In genomic region chr9:13574913-13575312, GRCm38 (mm10) we compare ENCODE assay signal across 10 mouse cellular contexts.
DNase-seq lines count a peak whose midpoint lies in the region; ATAC-seq and TF ChIP-seq lines count a peak whose summit lies in the region.
"Had no signal": no experiment of that assay in that cellular context is flagged by ENCODE, and none has a peak within 500 bp of the region (broad histone marks: within the 10 kb centered on the region; RNA-seq: fewer than 3 reads in every experiment).

No protein-coding gene starts in this region.

- H3K4me1 ChIP-seq in intestine, postnatal 0 days (replicated peaks; ENCODE audit: control insufficient read depth, insufficient read depth, low read length), result no peaks in the 10 kb centered on the region
- no peaks in the 10 kb centered on the region for H3K4me1 ChIP-seq in intestine, embryonic 16.5 days (ENCODE audit: control insufficient read depth, insufficient read depth, low read length)
- H3K4me1 ChIP-seq in heart, adult 2 months (ENCODE audit: control insufficient read depth, insufficient read depth, low read length), result peaks cover 11% of the 10 kb centered on the region

- no peaks in the 10 kb centered on the region for H3K79me2 ChIP-seq in heart, adult 2 months (replicated peaks; ENCODE audit: control insufficient read depth, insufficient read depth, low read length)
- H3K79me2 ChIP-seq in macrophage (ENCODE audit: inconsistent target), result no peaks in the 10 kb centered on the region

- 0 out of 2 replicates have a peak, but pooled peaks have one; percentile 12 for TF ChIP-seq CTCF in intestine, postnatal 0 days (IDR thresholded peaks at IDR 0.05; ENCODE audit: low read depth)
- peak; percentile 41 for TF ChIP-seq CTCF in heart, adult 2 months (IDR thresholded peaks at IDR 0.05)

- no peak overlapping the region for H3K4me2 ChIP-seq in intestine, postnatal 0 days (replicated peaks; ENCODE audit: low read depth)
- no peak overlapping the region for H3K4me2 ChIP-seq in intestine, embryonic 16.5 days (ENCODE audit: low read depth, low read length)
- H3K4me2 ChIP-seq: forebrain, embryonic 13.5 days; liver, embryonic 13.5 days had no signal

- TF ChIP-seq POLR2A in heart, adult 2 months (IDR thresholded peaks at IDR 0.05; ENCODE audit: insufficient read depth, low read depth, low read length), result no peak

- no peak overlapping the region for H3K27ac ChIP-seq in intestine, postnatal 0 days (ENCODE audit: low read depth, low read length)
- H3K27ac ChIP-seq in intestine, embryonic 16.5 days (ENCODE audit: low read length), result no peak overlapping the region
- peak overlapping the region; percentile 75 for H3K27ac ChIP-seq in heart, adult 2 months
- peak overlapping the region; percentile 24 for H3K27ac ChIP-seq in macrophage
- H3K27ac ChIP-seq: forebrain, embryonic 13.5 days; liver, embryonic 13.5 days had no signal

- DNase-seq in heart, adult 2 months, result peak; percentile 47 to 50
- peak; percentile 34 to 50 for DNase-seq in kidney, adult 8-10 months
- DNase-seq in cerebellum, postnatal 25 days, result no peak
- DNase-seq in thymus, postnatal 0 days (ENCODE audit: low spot score), result no peak
- DNase-seq: liver, embryonic 13.5 days had no signal

- H3K4me3 ChIP-seq in intestine, postnatal 0 days (ENCODE audit: low read depth, low read length), result no peak overlapping the region
- H3K4me3 ChIP-seq in intestine, embryonic 16.5 days (ENCODE audit: low read length), result no peak overlapping the region
- H3K4me3 ChIP-seq in heart, adult 2 months, result no peak overlapping the region
- H3K4me3 ChIP-seq in macrophage (ENCODE audit: inconsistent target), result no peak overlapping the region
- H3K4me3 ChIP-seq: forebrain, embryonic 13.5 days; liver, embryonic 13.5 days had no signal

- H3K36me3 ChIP-seq in intestine, postnatal 0 days (ENCODE audit: control insufficient read depth, insufficient read depth), result no peaks in the 10 kb centered on the region
- H3K36me3 ChIP-seq in intestine, embryonic 16.5 days (ENCODE audit: control insufficient read depth, insufficient read depth, low read length), result no peaks in the 10 kb centered on the region
- peaks cover 12% of the 10 kb centered on the region for H3K36me3 ChIP-seq in heart, adult 2 months (ENCODE audit: control insufficient read depth, insufficient read depth, low read length)
- no peaks in the 10 kb centered on the region for H3K36me3 ChIP-seq in macrophage (ENCODE audit: inconsistent target)
- H3K36me3 ChIP-seq: liver, embryonic 13.5 days had no signal

- 67% methylated on average over 2 of the region's 2 CpGs for WGBS in intestine, postnatal 0 days
- WGBS in intestine, embryonic 16.5 days, result 58% methylated on average over 2 of the region's 2 CpGs
- 19% methylated on average over 2 of the region's 2 CpGs for WGBS in heart, adult 2 months
- WGBS in macrophage (ENCODE audit: missing documents), result 20% methylated on average over 2 of the region's 2 CpGs

- H3K9ac ChIP-seq in intestine, postnatal 0 days (ENCODE audit: low read depth, low read length), result no peak overlapping the region
- H3K9ac ChIP-seq in intestine, embryonic 16.5 days (ENCODE audit: low read depth, low read length), result no peak overlapping the region
- no peak overlapping the region for H3K9ac ChIP-seq in heart, adult 2 months (ENCODE audit: low read depth, low read length)
- H3K9ac ChIP-seq: forebrain, embryonic 13.5 days; liver, embryonic 13.5 days had no signal

- no peaks in the 10 kb centered on the region for H3K27me3 ChIP-seq in intestine, postnatal 0 days (replicated peaks; ENCODE audit: control insufficient read depth, insufficient read depth, low read length)
- no peaks in the 10 kb centered on the region for H3K27me3 ChIP-seq in intestine, embryonic 16.5 days (replicated peaks; ENCODE audit: control insufficient read depth, insufficient read depth, low read length)
- no peaks in the 10 kb centered on the region for H3K27me3 ChIP-seq in heart, adult 2 months (ENCODE audit: control insufficient read depth, insufficient read depth, low read length)
- H3K27me3 ChIP-seq: liver, embryonic 13.5 days had no signal

- no peak for ATAC-seq in intestine, postnatal 0 days
- ATAC-seq in intestine, embryonic 16.5 days, result no peak
- no peak for ATAC-seq in cerebellum, adult (ENCODE audit: insufficient number of reproducible peaks, low FRiP score, low TSS enrichment)
- ATAC-seq: forebrain, embryonic 13.5 days had no signal

- no peaks in the 10 kb centered on the region for H3K9me3 ChIP-seq in intestine, postnatal 0 days (ENCODE audit: control insufficient read depth)
- H3K9me3 ChIP-seq in intestine, embryonic 16.5 days (ENCODE audit: control insufficient read depth, low read length), result peaks cover 3% of the 10 kb centered on the region; the same call in 1 of the 2 replicates
- H3K9me3 ChIP-seq: liver, embryonic 13.5 days had no signal

- intact Hi-C loops in heart, adult 2 months (cut with DNase I), result loop anchor here (2.0 to 5.0 kb wide), 5 partner anchors 63 to 328 kb away; partner anchors contain the start of genes Ccdc82, Jrkl and Maml2

- 0 out of 2 replicates have a peak, but pooled peaks have one; percentile 32 for TF ChIP-seq EP300 in heart, adult 2 months (IDR thresholded peaks at IDR 0.05; ENCODE audit: insufficient read depth, low read depth, low read length)

Comparison
In these comparisons a context has a peak if more than half of its experiments do, and no peak if none do; other contexts are left out.
1. H3K27ac ChIP-seq: peak in heart, adult 2 months (single experiment) and macrophage (single experiment); none in intestine, postnatal 0 days (single experiment) and intestine, embryonic 16.5 days (single experiment).
2. DNase-seq: peak in heart, adult 2 months (2 of 2) and kidney, adult 8-10 months (2 of 2); none in cerebellum, postnatal 25 days (0 of 2) and thymus, postnatal 0 days (single experiment).